ENCODE assay signal across 17 mouse cellular contexts in the genomic region with DNA sequence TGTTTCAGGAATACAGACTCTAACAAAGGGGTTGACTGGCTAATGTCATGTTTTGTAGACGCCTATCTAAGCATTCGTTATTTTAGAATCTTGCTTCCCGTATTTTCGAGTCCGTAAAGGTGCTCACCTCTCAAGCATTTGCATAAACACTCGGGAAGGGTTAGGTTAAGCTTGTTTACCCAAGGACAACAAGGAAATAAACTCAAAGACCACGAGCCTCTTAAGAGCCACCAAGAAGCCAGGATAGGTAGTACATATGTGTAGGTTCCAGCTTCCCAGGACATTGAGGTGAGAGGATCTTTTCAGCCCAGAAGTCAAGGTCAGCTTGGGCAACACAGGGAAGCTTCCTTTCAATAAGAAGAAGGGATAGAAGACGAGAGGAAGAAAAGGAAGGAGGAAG.
"Had no signal": no experiment of that assay in that cellular context is flagged by ENCODE, and none has a peak within 500 bp of the region (broad histone marks: within the 10 kb centered on the region; RNA-seq: fewer than 3 reads in every experiment).

No protein-coding gene starts in this region.

- H3K27ac ChIP-seq: limb, embryonic 13.5 days; liver, embryonic 14.5 days; midbrain, embryonic 15.5 days; neural tube, embryonic 13.5 days had no signal

- H3K9me3 ChIP-seq: midbrain, embryonic 15.5 days; neural tube, embryonic 13.5 days had no signal

- DNase-seq: kidney, adult 11 months; left cerebral cortex, postnatal 4 days; lung, adult 2 months; lung, postnatal 10 days; retina, postnatal 1 day; right cerebral cortex, postnatal 4 days; spleen, adult 18-20 months; thymus, adult 2 months; thymus, postnatal 36 days had no signal

- H3K27me3 ChIP-seq: limb, embryonic 13.5 days; midbrain, embryonic 15.5 days; neural tube, embryonic 13.5 days had no signal

- ATAC-seq: hindbrain, embryonic 16.5 days; inflammation-experienced regulatory T-cells, adult 6 months; midbrain, embryonic 15.5 days had no signal

- H3K4me1 ChIP-seq: limb, embryonic 13.5 days; midbrain, embryonic 15.5 days; neural tube, embryonic 13.5 days had no signal

- H3K9ac ChIP-seq: limb, embryonic 13.5 days; liver, embryonic 14.5 days; midbrain, embryonic 15.5 days; neural tube, embryonic 13.5 days had no signal

- H3K4me3 ChIP-seq: limb, embryonic 13.5 days; megakaryocyte, embryonic 14.5 days; midbrain, embryonic 15.5 days; neural tube, embryonic 13.5 days had no signal

- H3K4me2 ChIP-seq: limb, embryonic 13.5 days; midbrain, embryonic 11.5 days; midbrain, embryonic 15.5 days; neural tube, embryonic 13.5 days had no signal

- H3K36me3 ChIP-seq: limb, embryonic 13.5 days; midbrain, embryonic 15.5 days; neural tube, embryonic 13.5 days had no signal
